Mouse (Mus musculus) stomach, embryonic 15.5 days (tissue): Measurements from ENCODE around the gene Spata1. TPM values are rescaled to one million over a fixed set of nuclear protein-coding genes. Genes with fewer than 3 reads are reported as not detected.

ENCODE experiments used
- ATAC-seq: fragments of 200-750 bp; cut with Nextera tagmentation; 2 replicates; pipeline ENCODE4 v1.8.0; 2017; ENCODE audit warnings: low read depth, moderate number of reproducible peaks, moderate TSS enrichment; ENCODE audit not compliant: insufficient read depth, low FRiP score
- H3K27ac ChIP-seq: fragments of 300-500 bp; sonication (generic); 2 replicates; pipeline ENCODE4 v1.5.1; 2015; ENCODE audit warnings: mild to moderate bottlenecking, inconsistent platforms
- H3K27me3 ChIP-seq: fragments of 300-500 bp; sonication (generic); replicated peaks from 2 replicates; pipeline ENCODE4 v1.6.1; 2015; ENCODE audit warnings: inconsistent platforms
- H3K36me3 ChIP-seq: fragments of 300-500 bp; sonication (generic); 2 replicates; pipeline ENCODE4 v1.6.1; 2015; ENCODE audit warnings: inconsistent platforms
- H3K4me1 ChIP-seq: fragments of 300-500 bp; sonication (generic); 2 replicates; pipeline ENCODE4 v1.6.1; 2015; ENCODE audit warnings: inconsistent platforms
- H3K4me2 ChIP-seq: fragments of 300-500 bp; sonication (generic); 2 replicates; pipeline ENCODE4 v1.6.1; 2015; ENCODE audit warnings: mild to moderate bottlenecking, inconsistent platforms
- H3K4me3 ChIP-seq: fragments of 300-500 bp; sonication (generic); replicated peaks from 2 replicates; pipeline ENCODE4 v1.5.1; 2015; ENCODE audit warnings: inconsistent platforms
- H3K9ac ChIP-seq: fragments of 300-500 bp; sonication (generic); 2 replicates; pipeline ENCODE4 v1.6.1; 2015; ENCODE audit warnings: inconsistent platforms
- H3K9me3 ChIP-seq: fragments of 300-500 bp; sonication (generic); 2 replicates; pipeline ENCODE4 v1.6.1; 2016; ENCODE audit warnings: inconsistent platforms
- WGBS: fragments of 180-500 bp; shearing (Covaris S2); methylation state at CpG from one replicate; pipeline ENCODE4 v1.1.7; 2015; 5-methylcytosine and 5-hydroxymethylcytosine counted together
- polyA plus RNA-seq: library from polyadenylated mRNA; unstranded; fragments of >200 nt; fragmentation: Nextera tagmentation; extraction: Ambion mirVana; gene quantifications from 2 replicates; pipeline ENCODE4 v1.2.1, GENCODE M21; 2015

Gene Spata1
- polyA plus RNA-seq, result 4.2 and 5.4 TPM in 2 replicates

DNA sequence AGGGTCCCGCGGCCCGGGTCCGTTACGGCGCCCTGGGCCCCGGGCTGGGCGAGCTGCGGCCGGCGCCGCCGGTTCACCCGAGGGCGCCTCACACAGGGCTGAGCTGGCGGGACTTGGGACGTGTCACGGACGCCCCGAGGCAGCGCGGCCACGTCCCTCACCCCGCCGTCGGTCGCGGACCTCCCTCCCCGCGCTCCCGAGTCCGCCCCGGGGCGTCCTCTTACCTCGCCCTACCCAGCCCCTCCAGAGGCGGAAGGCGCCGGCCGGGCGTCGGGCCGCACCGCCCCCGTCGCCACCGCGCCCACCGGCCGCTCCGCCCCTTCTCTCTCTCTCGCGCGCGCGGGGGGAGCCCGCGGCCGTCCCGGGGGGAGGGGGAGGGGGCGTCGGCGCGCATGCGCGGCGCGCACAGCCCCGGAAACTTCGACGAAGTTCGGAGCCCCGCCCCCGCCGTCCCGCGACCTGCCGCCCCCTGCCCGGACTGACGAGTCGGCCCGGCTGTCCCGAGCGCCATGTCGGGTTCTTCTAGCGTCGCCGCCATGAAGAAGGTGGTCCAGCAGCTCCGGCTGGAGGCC is at the start of gene Spata1, which contains the start of gene Gng5:
Gene Spata1, minus strand, starts transcription at position 323 of the 572 bp plus-strand sequence.
Gene Gng5, plus strand, starts transcription at position 377 of the 572 bp plus-strand sequence.
- H3K4me1 ChIP-seq, result peaks cover 14% of the 10 kb centered on the region; the same call in 1 of the 2 replicates
- H3K4me2 ChIP-seq, result peak within 1 kb of the TSS; percentile 71
- no peaks in the 10 kb centered on the region; the same call in 1 of the 2 replicates for H3K36me3 ChIP-seq
- under 1% methylated on average over 62 of the region's 88 CpGs for WGBS
- H3K9me3 ChIP-seq, result no peaks in the 10 kb centered on the region
- peak within 1 kb of the TSS; percentile 94 for H3K4me3 ChIP-seq
- H3K27me3 ChIP-seq, result no peaks in the 10 kb centered on the region
- ATAC-seq, result peak; percentile 98
- peak within 1 kb of the TSS; percentile 96 for H3K27ac ChIP-seq
- peak within 1 kb of the TSS; percentile 96 for H3K9ac ChIP-seq

DNA sequence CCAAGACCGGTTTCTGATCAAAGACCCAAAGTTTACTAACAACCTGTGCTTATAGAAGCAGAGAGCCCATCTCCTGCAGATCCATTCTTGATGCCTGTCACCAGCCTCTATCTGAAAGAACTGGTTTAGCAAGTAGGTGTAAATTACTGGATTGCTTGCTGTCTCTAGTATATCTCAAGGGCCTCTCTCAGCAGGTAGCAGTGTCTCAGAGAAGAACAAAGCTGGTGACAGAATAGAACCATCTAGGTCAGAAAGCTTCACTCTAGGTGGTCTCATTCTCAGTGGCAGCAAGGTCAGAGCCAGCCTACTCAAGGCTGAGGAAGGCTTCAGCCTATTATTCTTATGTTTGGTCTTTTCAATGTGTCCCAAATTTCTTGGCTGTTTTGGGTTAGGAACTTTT is 44.1 kb upstream of the Spata1 start:
- Histone ChIP-seq H3K27me3 (no peaks in the 10 kb centered on the region), H3K4me2 (no peak overlapping the region), H3K9me3 (no peaks in the 10 kb centered on the region), H3K36me3 (no peaks in the 10 kb centered on the region), H3K4me3 (no peak overlapping the region), H3K9ac (no peak overlapping the region), H3K27ac (no peak overlapping the region), H3K4me1 (no peaks in the 10 kb centered on the region)
- WGBS, result 19% methylated on average over 1 of the region's 1 CpGs
- ATAC-seq, result no peak

DNA sequence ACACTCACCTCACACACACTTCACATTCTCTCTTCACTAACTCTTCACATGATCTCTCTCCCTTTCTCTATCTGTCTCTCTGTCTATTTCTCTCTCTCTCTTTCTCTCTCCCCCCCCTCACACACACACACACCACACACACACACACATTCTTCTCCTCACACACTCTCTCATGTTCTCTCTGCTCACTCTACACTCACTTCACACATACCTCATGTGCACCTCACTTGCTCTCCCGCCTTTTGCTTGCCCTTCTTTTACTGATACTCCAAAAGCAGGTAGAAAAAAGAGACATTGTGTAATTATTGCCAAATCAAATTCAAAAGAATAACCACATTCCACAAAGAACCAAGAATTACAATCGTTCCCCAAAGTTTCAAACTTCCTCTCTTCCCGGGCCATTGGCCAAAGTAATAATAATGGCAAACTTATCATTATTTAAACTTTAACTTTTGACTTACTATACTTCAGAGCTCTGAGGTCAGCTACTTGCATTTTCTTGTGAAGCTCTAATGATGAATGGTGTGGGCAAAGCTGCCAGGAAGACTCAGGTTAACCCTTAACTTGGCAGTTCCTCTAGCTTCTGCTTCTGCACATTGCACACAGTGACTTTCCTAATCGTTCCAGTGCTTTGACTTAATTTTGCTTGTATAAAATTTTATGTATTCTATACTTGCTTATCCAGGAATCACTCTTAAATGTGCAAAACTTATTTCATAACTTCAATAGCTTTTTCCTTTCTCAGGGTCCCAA is 41.1 kb upstream of the Spata1 start:
- Histone ChIP-seq H3K9ac (no peak overlapping the region), H3K36me3 (no peaks in the 10 kb centered on the region), H3K27me3 (no peaks in the 10 kb centered on the region), H3K9me3 (no peaks in the 10 kb centered on the region), H3K4me2 (no peak overlapping the region), H3K27ac (no peak overlapping the region), H3K4me1 (no peaks in the 10 kb centered on the region), H3K4me3 (no peak overlapping the region)
- no peak for ATAC-seq
- WGBS, result 42% methylated on average over 4 of the region's 4 CpGs

DNA sequence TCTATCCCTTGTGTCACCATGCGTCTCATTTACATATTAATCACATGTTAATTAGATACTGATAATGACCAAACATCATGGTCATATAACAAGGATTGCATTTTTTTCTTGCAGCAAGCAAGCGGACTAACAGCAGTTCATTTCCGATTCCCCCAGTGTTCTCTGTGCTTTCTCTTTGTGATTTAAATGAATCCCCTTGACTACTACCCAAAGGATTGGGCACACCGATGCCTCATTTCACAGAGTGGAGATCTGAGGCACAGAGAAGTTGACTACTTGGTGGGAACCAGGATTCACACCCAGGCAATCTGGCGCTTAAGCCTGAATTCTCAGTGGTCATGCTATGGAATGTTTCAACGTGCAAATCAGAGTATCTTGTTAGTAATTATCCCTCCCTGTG is 35.4 kb upstream of the Spata1 start:
- Histone ChIP-seq H3K36me3 (no peaks in the 10 kb centered on the region), H3K27ac (no peak overlapping the region), H3K4me2 (no peak overlapping the region), H3K4me3 (no peak overlapping the region), H3K27me3 (no peaks in the 10 kb centered on the region), H3K9ac (no peak overlapping the region), H3K4me1 (no peaks in the 10 kb centered on the region), H3K9me3 (no peaks in the 10 kb centered on the region)
- no peak for ATAC-seq
- 61% methylated on average over 6 of the region's 6 CpGs for WGBS

DNA sequence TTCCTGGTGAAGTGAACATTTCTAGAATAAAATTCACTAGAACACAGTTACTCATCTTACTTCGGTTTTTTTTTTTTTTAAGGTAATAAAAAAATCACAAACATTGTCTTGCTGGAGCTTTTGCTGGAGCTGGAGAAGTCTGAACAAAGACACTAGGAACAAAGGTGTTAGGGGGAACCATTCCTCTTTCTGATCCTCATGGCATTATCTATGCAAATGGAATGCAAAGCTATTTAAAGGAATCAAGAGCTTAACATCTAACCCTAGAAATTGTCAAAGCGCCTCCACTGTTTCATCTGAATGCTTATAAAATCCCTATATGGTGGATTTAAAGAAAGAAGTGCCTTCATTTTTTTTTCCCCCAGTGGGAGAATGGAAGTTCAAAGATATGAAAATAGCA is 28.8 kb upstream of the Spata1 start:
- no peaks in the 10 kb centered on the region for H3K4me1 ChIP-seq
- H3K27ac ChIP-seq, result no peak overlapping the region
- H3K4me3 ChIP-seq, result no peak overlapping the region
- no peaks in the 10 kb centered on the region for H3K36me3 ChIP-seq
- H3K9me3 ChIP-seq, result no peaks in the 10 kb centered on the region
- H3K9ac ChIP-seq, result no peak overlapping the region
- H3K4me2 ChIP-seq, result no peak overlapping the region
- no peaks in the 10 kb centered on the region for H3K27me3 ChIP-seq
- 52% methylated on average over 2 of the region's 2 CpGs for WGBS
- no peak for ATAC-seq

DNA sequence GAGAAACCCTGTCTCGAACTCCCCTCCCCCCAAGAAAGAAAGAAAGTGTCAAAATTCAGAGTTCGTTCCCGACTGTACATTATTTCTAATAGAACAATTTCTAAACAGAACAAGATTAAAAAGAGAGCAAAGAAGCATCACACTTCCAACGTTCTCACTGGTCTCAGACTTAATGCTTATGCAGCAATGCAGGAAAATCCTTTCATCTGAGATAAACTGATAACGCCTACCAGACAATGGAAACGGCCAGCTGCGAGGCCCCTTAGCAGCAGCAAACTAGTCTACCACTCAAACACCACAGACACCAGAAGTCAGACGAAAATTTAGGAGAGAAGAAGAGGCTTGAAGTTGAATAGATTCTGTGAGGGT is 22.1 kb upstream of the Spata1 start:
- H3K4me1 ChIP-seq, result 0 out of 2 replicates have a peak, but pooled peaks cover 3% of the 10 kb centered on the region
- 0 out of 2 replicates have a peak, but pooled peaks cover 10% of the 10 kb centered on the region for H3K36me3 ChIP-seq
- no peak for ATAC-seq
- H3K9ac ChIP-seq, result 0 out of 2 replicates have a peak overlapping the region, but pooled peaks have one; percentile 65
- peak overlapping the region; percentile 98 for H3K27ac ChIP-seq
- H3K27me3 ChIP-seq, result no peaks in the 10 kb centered on the region
- H3K4me2 ChIP-seq, result peak overlapping the region; percentile 71
- peak overlapping the region; percentile 80 for H3K4me3 ChIP-seq
- WGBS, result 8% methylated on average over 8 of the region's 8 CpGs
- H3K9me3 ChIP-seq, result no peaks in the 10 kb centered on the region

DNA sequence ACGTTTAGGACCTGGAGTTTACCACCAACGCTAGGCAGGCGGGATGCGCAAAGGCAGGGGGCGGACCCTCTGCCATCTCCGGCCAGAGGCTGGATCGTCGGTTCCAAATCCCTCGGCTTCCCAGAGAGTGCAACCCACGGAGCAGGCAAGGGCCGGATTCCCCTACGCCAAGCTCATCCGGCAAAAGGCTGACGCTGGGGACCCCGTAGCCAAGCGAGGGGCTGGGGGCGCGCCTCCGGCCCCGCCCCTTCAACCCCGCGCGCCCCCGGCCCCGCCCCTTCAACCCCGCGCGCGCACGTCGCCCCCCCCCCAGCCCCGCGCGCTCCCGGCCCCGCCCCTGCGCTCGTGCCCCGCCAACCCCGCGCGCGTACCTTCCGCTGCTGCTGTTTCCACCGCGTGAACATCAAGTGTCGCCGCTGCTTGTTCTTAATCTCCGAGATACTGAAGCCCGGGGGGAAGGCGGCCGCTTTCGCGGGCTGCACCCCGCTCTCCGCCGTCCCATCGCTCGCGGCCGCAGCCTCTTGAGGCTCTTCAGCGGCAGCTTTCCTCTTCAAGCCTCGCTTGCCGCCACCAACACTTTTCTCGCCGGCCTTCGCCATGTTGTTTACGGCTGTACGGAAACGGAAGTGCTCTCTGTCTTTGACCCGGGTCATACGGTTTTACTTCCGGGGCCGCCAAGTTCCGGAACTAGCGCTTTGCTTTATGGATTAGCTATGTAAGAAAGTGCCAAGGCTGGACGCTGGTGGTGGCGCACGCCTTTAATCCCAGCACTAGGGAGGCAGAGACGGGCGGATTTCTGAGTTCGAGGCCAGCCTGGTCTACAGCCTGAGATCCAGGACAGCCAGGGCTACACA is 21.5 kb upstream of the Spata1 start, which contains the start of gene Rpf1:
Gene Rpf1, minus strand, starts transcription at position 632 of the 854 bp plus-strand sequence.
- Histone ChIP-seq H3K9me3 (no peaks in the 10 kb centered on the region), H3K27me3 (no peaks in the 10 kb centered on the region), H3K4me3 (peak within 1 kb of the TSS; percentile 80), H3K27ac (peak within 1 kb of the TSS; percentile 98), H3K36me3 (0 out of 2 replicates have a peak, but pooled peaks cover 10% of the 10 kb centered on the region), H3K9ac (peak within 1 kb of the TSS; percentile 65), H3K4me1 (0 out of 2 replicates have a peak, but pooled peaks cover 3% of the 10 kb centered on the region), H3K4me2 (peak within 1 kb of the TSS; percentile 71)
- WGBS, result under 1% methylated on average over 72 of the region's 82 CpGs
- ATAC-seq, result peak; percentile 96

DNA sequence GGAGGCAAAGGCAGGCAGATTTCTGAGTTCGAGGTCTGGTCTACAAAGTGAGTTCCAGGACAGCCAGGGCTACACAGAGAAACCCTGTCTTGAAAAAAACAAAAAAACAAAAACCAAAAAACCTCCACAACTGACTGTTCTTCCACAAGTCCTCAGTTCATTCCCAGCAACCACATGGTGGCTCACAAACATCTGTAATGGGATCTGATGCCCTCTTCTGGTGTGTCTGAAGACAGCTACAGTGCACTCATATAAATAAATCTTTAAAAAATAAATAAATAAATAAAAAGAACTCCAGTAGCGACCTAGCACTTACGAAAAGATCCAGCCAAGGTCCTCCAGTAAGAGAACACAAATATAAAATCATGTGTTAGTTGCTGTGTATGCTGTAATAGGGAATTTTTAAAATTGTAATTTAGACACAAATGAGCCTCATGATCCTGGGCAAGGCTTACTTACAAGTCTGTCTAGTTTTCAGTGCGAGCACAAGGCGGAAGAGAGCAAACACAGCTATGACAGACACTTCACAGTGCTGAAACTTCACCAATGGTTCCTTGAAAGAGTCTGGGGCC is 20.8 kb upstream of the Spata1 start:
- 28% methylated on average over 5 of the region's 5 CpGs for WGBS
- Histone ChIP-seq H3K9me3 (no peaks in the 10 kb centered on the region), H3K4me2 (peak overlapping the region; percentile 71), H3K27me3 (no peaks in the 10 kb centered on the region), H3K27ac (peak overlapping the region; percentile 98), H3K4me3 (peak overlapping the region; percentile 80), H3K4me1 (0 out of 2 replicates have a peak, but pooled peaks cover 3% of the 10 kb centered on the region), H3K36me3 (0 out of 2 replicates have a peak, but pooled peaks cover 10% of the 10 kb centered on the region), H3K9ac (peak overlapping the region; percentile 65)
- ATAC-seq, result no peak

DNA sequence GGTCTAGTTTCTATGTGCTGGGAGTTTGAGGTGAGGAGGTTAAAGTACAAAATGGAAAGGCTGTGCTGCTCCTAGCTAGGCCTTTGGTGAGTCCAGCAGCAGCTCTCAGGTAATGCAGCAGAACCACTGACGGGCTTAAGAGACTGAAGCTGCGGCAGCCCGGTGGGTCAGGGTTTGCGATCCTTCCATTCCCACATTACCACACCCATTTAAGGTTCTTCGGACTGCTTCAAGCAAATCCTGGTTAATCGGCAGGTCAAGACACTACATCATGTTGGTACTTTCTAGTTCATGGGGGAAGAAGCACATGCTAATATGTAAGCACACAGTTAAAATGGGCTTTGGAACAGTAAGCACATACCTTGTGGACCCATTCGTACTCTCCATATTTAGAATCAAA is 7.2 kb upstream of the Spata1 start:
- H3K36me3 ChIP-seq, result peaks cover 30% of the 10 kb centered on the region
- WGBS, result 90% methylated on average over 7 of the region's 7 CpGs
- H3K4me2 ChIP-seq, result no peak overlapping the region
- H3K4me3 ChIP-seq, result no peak overlapping the region
- no peaks in the 10 kb centered on the region for H3K9me3 ChIP-seq
- peaks cover 7% of the 10 kb centered on the region; the same call in 1 of the 2 replicates for H3K4me1 ChIP-seq
- no peak overlapping the region for H3K27ac ChIP-seq
- ATAC-seq, result no peak
- no peak overlapping the region for H3K9ac ChIP-seq
- no peaks in the 10 kb centered on the region for H3K27me3 ChIP-seq

DNA sequence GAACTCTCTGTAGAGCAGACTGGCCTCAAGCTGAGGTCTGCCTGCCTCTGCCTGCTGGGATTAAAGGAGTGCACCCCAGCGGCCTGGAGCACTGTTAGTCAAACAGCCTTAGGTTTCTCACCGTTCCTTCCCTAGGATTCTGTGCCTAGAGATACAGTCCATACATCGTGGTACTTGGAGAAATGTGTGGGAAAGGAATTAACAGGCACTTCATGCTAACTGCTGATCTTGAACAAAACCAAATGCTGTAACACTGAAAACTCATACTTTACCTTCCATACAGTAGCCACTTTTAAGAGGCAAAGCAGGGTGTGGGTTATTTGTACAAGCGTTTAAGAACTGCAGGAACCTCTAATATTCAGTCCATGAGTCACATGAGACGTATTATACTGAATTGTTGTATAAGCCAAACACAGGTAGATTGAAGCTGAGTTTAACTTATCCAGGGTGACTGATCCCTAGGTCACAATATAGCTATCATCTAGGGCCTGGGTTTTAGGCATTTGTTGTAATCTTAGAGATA is 2.1 kb upstream of the Spata1 start:
- Histone ChIP-seq H3K4me2 (peak overlapping the region; percentile 71), H3K36me3 (peaks cover 10% of the 10 kb centered on the region), H3K9me3 (no peaks in the 10 kb centered on the region), H3K27me3 (no peaks in the 10 kb centered on the region), H3K4me3 (peak overlapping the region; percentile 94), H3K4me1 (peaks cover 14% of the 10 kb centered on the region; the same call in 1 of the 2 replicates), H3K9ac (no peak overlapping the region), H3K27ac (peak overlapping the region; percentile 96)
- WGBS, result 30% methylated on average over 5 of the region's 5 CpGs
- no peak for ATAC-seq

DNA sequence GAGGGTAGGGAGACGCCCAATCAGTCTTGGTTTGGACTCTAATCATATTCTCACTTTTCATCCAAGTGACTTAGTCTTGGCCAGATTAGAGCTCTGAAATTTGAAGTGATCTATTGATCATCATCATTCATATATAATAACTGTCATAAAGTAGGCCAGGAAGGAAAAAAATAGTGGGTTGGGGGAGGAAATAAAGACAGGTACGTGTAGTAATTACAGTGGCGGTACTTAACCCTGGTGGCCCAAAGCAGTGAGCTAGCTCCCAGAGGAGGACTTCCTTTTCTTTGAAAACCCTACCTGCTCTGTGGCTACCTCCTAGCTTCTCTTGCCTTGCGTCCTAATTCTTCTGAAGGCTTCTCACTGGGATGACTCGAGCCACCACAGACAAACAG is 1.3 kb upstream of the Spata1 start:
- no peaks in the 10 kb centered on the region for H3K9me3 ChIP-seq
- peak overlapping the region; percentile 96; the same call in 1 of the 2 replicates for H3K9ac ChIP-seq
- H3K4me1 ChIP-seq, result peaks cover 14% of the 10 kb centered on the region; the same call in 1 of the 2 replicates
- 10% methylated on average over 5 of the region's 5 CpGs for WGBS
- peaks cover 5% of the 10 kb centered on the region for H3K36me3 ChIP-seq
- peak overlapping the region; percentile 71 for H3K4me2 ChIP-seq
- no peak for ATAC-seq
- peak overlapping the region; percentile 96 for H3K27ac ChIP-seq
- H3K27me3 ChIP-seq, result no peaks in the 10 kb centered on the region
- H3K4me3 ChIP-seq, result peak overlapping the region; percentile 94
